10 mouse cellular contexts compared by ENCODE assay signal in genomic region chr3:29757821-29758494, GRCm38 (mm10).
DNase-seq lines count a peak whose midpoint lies in the region; ATAC-seq lines count a peak whose summit lies in the region.
"Had no signal": no experiment of that assay in that cellular context is flagged by ENCODE, and none has a peak within 500 bp of the region (broad histone marks: within the 10 kb centered on the region; RNA-seq: fewer than 3 reads in every experiment).

No protein-coding gene starts in this region.

- intact Hi-C loops in left cerebral cortex, postnatal 4 days (cut with DNase I) = no loop called here

- no peak overlapping the region for H3K9ac ChIP-seq in midbrain, embryonic 14.5 days (replicated peaks; ENCODE audit: low read length)
- H3K9ac ChIP-seq: embryonic facial prominence, embryonic 15.5 days; intestine, embryonic 15.5 days had no signal

- H3K36me3 ChIP-seq in midbrain, embryonic 14.5 days (ENCODE audit: control insufficient read depth, insufficient read depth, low read length) = no peaks in the 10 kb centered on the region
- H3K36me3 ChIP-seq: embryonic facial prominence, embryonic 15.5 days; intestine, embryonic 15.5 days had no signal

- peak; percentile 46 for DNase-seq in left cerebral cortex, postnatal 4 days
- DNase-seq in left cerebral cortex, adult 9 months (ENCODE audit: low spot score in 2 of 2) = no peak
- DNase-seq in fibroblast of lung, adult 2 months (ENCODE audit: low read depth) = peak; percentile 83
- DNase-seq in kidney, adult 9 months = peak; percentile 38
- peak; percentile 27 for DNase-seq in ovary, postnatal 10 days (ENCODE audit: low spot score)
- DNase-seq in layer of hippocampus, adult 18-20 months (ENCODE audit: low spot score in 2 of 2) = no peak
- DNase-seq in MN1 (ENCODE audit: low spot score) = no peak
- DNase-seq in midbrain, embryonic 14.5 days = no peak

- 83% methylated on average over 8 of the region's 8 CpGs for WGBS in midbrain, embryonic 14.5 days

- no peaks in the 10 kb centered on the region for H3K9me3 ChIP-seq in midbrain, embryonic 14.5 days (ENCODE audit: control insufficient read depth, low read length)
- H3K9me3 ChIP-seq: embryonic facial prominence, embryonic 15.5 days; intestine, embryonic 15.5 days had no signal

- H3K4me1 ChIP-seq in midbrain, embryonic 14.5 days (ENCODE audit: control insufficient read depth, insufficient read depth, low read length) = no peaks in the 10 kb centered on the region
- H3K4me1 ChIP-seq: embryonic facial prominence, embryonic 15.5 days; intestine, embryonic 15.5 days had no signal

- no peak overlapping the region for H3K27ac ChIP-seq in midbrain, embryonic 14.5 days (replicated peaks; ENCODE audit: low read depth, low read length)
- H3K27ac ChIP-seq: embryonic facial prominence, embryonic 15.5 days; intestine, embryonic 15.5 days had no signal

- H3K4me2 ChIP-seq in midbrain, embryonic 14.5 days (ENCODE audit: low read length) = no peak overlapping the region
- H3K4me2 ChIP-seq: embryonic facial prominence, embryonic 15.5 days; intestine, embryonic 15.5 days had no signal

- no peaks in the 10 kb centered on the region for H3K27me3 ChIP-seq in midbrain, embryonic 14.5 days (ENCODE audit: control insufficient read depth, insufficient read depth, low read length)
- H3K27me3 ChIP-seq: embryonic facial prominence, embryonic 15.5 days; intestine, embryonic 15.5 days had no signal

- no peak overlapping the region for H3K4me3 ChIP-seq in midbrain, embryonic 14.5 days (replicated peaks; ENCODE audit: low read depth, low read length)
- H3K4me3 ChIP-seq: embryonic facial prominence, embryonic 15.5 days; intestine, embryonic 15.5 days had no signal

- ATAC-seq in midbrain, embryonic 14.5 days (ENCODE audit: low FRiP score, low TSS enrichment) = no peak
- ATAC-seq: intestine, embryonic 15.5 days had no signal

Comparison
In these comparisons a context has a peak if more than half of its experiments do, and no peak if none do; other contexts are left out.
1. DNase-seq: peak in left cerebral cortex, postnatal 4 days (single experiment), fibroblast of lung, adult 2 months (single experiment), kidney, adult 9 months (single experiment) and ovary, postnatal 10 days (single experiment); none in left cerebral cortex, adult 9 months (0 of 2), layer of hippocampus, adult 18-20 months (0 of 2), MN1 (single experiment) and midbrain, embryonic 14.5 days (single experiment).